Mouse (Mus musculus) myocyte (in vitro differentiated cells): ENCODE measurements around the gene Hivep2.

ENCODE experiments used
- E2F4 ChIP-seq: IDR thresholded peaks from one replicate; pipeline ENCODE4 v1.6.1; 2011; ENCODE audit warnings: mild to moderate bottlenecking, control low read depth, moderate library complexity; ENCODE audit not compliant: insufficient read depth
- MAX ChIP-seq: IDR thresholded peaks from one replicate; pipeline ENCODE4 v1.6.1; 2011; ENCODE audit warnings: low read depth, mild to moderate bottlenecking, control low read depth
- POLR2A ChIP-seq: IDR thresholded peaks from one replicate; pipeline ENCODE4 v1.6.1; 2011; ENCODE audit warnings: low read depth, mild to moderate bottlenecking, control low read depth, moderate library complexity; ENCODE audit not compliant: insufficient read length
- POLR2AphosphoS2 ChIP-seq: IDR thresholded peaks from one replicate; pipeline ENCODE4 v1.6.1; 2011; ENCODE audit warnings: low read depth, control low read depth; ENCODE audit not compliant: insufficient read length
- TCF12 ChIP-seq: IDR thresholded peaks from one replicate; pipeline ENCODE4 v1.6.1; 2011; ENCODE audit warnings: mild to moderate bottlenecking, control low read depth; ENCODE audit not compliant: poor library complexity, insufficient read depth, severe bottlenecking
- USF1 ChIP-seq: IDR thresholded peaks from one replicate; pipeline ENCODE4 v1.6.1; 2011; ENCODE audit warnings: low read depth, mild to moderate bottlenecking, control low read depth, moderate library complexity

GRCm38 (mm10) chr10:14127826-14128225 lies 162.0 kb downstream of the Hivep2 start:
- TF ChIP-seq E2F4 (no peak), POLR2A (no peak), POLR2AphosphoS2 (no peak), USF1 (no peak), MAX (no peak), TCF12 (no peak)
